Mouse (Mus musculus): ENCODE results near the gene Zfp523. TPM values are rescaled to one million over a fixed set of nuclear protein-coding genes. Genes with fewer than 3 reads are reported as not detected.

The Zfp523 gene
- polyA plus RNA-seq, 1 experiment from 2014 or later, result 26.8 TPM

- ATAC-seq (replicated peaks; ENCODE audit: insufficient number of reproducible peaks, low FRiP score, low TSS enrichment, low read depth), result no peak
- H3K27ac ChIP-seq (replicated peaks; ENCODE audit: low read depth, low read length), result no peak overlapping the region
Observed at GRCm38 (mm10) chr17:28148288-28148687, 28.6 kb upstream of the Zfp523 start.

DNA sequence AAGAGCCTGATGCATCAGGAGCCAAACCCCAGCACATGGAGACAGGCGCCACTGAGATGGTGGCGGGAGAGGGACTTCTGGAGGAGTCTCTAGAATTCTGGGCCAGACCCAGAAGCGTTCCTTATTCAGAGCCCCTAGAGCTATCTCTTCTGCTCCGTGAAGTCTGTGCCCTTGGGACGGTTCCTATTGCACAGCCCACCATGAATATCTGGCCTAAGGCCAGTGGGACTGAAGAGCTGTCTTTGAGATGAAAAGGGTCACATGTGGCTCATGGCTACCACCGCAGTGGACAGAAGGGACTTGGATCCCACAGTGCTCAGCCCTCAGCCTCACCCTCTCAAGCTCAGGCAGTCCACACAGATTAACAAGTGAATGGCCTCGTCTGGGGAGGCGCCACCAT, 27.2 kb upstream of the Zfp523 start:
- no peak for ATAC-seq (replicated peaks; ENCODE audit: insufficient number of reproducible peaks, low FRiP score, low TSS enrichment, low read depth)
- Histone ChIP-seq H3K36me3 (replicated peaks; ENCODE audit: control insufficient read depth, insufficient read depth, low read depth, low read length) (no peaks in the 10 kb centered on the region), H3K9ac (replicated peaks; ENCODE audit: low read length) (no peak overlapping the region), H3K27me3 (ENCODE audit: control insufficient read depth, insufficient read depth, low read length) (no peaks in the 10 kb centered on the region), H3K4me2 (ENCODE audit: low read depth, low read length) (no peak overlapping the region), H3K27ac (replicated peaks; ENCODE audit: low read depth, low read length) (no peak overlapping the region), H3K9me3 (replicated peaks; ENCODE audit: control insufficient read depth, low read length) (no peaks in the 10 kb centered on the region), H3K4me1 (ENCODE audit: control insufficient read depth, insufficient read depth, low read length) (peaks cover 19% of the 10 kb centered on the region), H3K4me3 (ENCODE audit: low read depth, low read length) (no peak overlapping the region)
- WGBS, result 72% methylated on average over 8 of the region's 8 CpGs
- DNase-seq (ENCODE audit: low spot score), result no peak

More at GRCm38 (mm10) chr17:28148288-28148687, 28.6 kb upstream of the Zfp523 start:
- no peak overlapping the region for H3K9ac ChIP-seq (replicated peaks; ENCODE audit: low read length)
- no peak for DNase-seq (ENCODE audit: low spot score)
- no peaks in the 10 kb centered on the region for H3K9me3 ChIP-seq (replicated peaks; ENCODE audit: control insufficient read depth, low read length)
- H3K4me3 ChIP-seq (ENCODE audit: low read depth, low read length), result no peak overlapping the region
- H3K36me3 ChIP-seq (replicated peaks; ENCODE audit: control insufficient read depth, insufficient read depth, low read depth, low read length), result no peaks in the 10 kb centered on the region
- H3K4me1 ChIP-seq (ENCODE audit: control insufficient read depth, insufficient read depth, low read length), result peaks cover 26% of the 10 kb centered on the region
- 0 out of 2 replicates have a peak, but pooled peaks cover 2% of the 10 kb centered on the region for H3K27me3 ChIP-seq (ENCODE audit: control insufficient read depth, insufficient read depth, low read length)
- no peak overlapping the region for H3K4me2 ChIP-seq (ENCODE audit: low read depth, low read length)
- 72% methylated on average over 3 of the region's 3 CpGs for WGBS

DNA sequence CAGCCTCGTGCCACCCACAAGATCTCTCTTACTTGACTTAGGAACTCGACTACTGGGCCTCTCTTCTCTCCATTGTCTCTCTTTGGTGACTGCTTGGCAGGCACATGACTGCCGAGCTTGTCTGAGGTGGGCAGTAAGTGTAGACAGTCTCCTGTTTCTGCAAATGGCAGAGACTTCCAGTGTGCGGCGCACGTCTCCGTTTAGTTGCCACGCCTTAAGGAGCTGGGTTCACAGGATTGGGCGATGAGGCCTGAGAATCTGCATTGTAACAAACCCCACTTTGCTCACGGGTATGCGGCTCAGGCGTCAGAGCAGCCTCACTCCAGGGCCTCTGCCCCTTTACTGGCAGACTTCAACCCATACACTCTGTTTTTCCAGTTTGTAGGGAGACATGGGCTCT, 26.5 kb upstream of the Zfp523 start:
- Histone ChIP-seq H3K9me3 (replicated peaks; ENCODE audit: control insufficient read depth, low read length) (no peaks in the 10 kb centered on the region), H3K27ac (replicated peaks; ENCODE audit: low read depth, low read length) (no peak overlapping the region), H3K4me1 (ENCODE audit: control insufficient read depth, insufficient read depth, low read length) (peaks cover 18% of the 10 kb centered on the region), H3K27me3 (ENCODE audit: control insufficient read depth, insufficient read depth, low read length) (no peaks in the 10 kb centered on the region), H3K4me3 (ENCODE audit: low read depth, low read length) (no peak overlapping the region), H3K4me2 (ENCODE audit: low read depth, low read length) (no peak overlapping the region), H3K36me3 (replicated peaks; ENCODE audit: control insufficient read depth, insufficient read depth, low read depth, low read length) (no peaks in the 10 kb centered on the region), H3K9ac (replicated peaks; ENCODE audit: low read length) (no peak overlapping the region)
- no peak for ATAC-seq (replicated peaks; ENCODE audit: insufficient number of reproducible peaks, low FRiP score, low TSS enrichment, low read depth)
- DNase-seq (ENCODE audit: low spot score), result no peak
- WGBS, result 68% methylated on average over 12 of the region's 12 CpGs

DNA sequence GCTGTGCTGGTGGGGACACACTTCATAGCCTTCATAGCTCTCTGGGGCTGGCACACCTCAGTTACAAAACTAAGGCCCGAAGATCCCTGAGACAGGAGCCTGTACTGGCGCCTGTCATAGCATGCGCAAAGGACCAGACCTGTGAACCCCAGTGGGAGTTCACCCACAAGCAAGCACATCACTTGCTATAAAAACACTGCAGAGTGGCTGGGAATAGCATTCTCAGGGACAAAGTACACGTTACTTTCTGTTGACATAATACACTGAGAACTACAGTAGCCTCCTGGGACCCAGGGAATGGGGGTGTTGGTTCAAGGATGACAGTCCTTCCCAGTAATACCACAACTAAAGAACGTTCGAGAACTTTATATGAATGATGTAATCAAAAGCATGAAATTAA, 23.8 kb upstream of the Zfp523 start:
- H3K27me3 ChIP-seq (ENCODE audit: control insufficient read depth, insufficient read depth, low read length), result no peaks in the 10 kb centered on the region
- H3K9me3 ChIP-seq (replicated peaks; ENCODE audit: control insufficient read depth, low read length), result no peaks in the 10 kb centered on the region
- no peak overlapping the region for H3K9ac ChIP-seq (replicated peaks; ENCODE audit: low read length)
- H3K27ac ChIP-seq (replicated peaks; ENCODE audit: low read depth, low read length), result no peak overlapping the region
- H3K4me1 ChIP-seq (ENCODE audit: control insufficient read depth, insufficient read depth, low read length), result no peaks in the 10 kb centered on the region
- WGBS, result 77% methylated on average over 6 of the region's 6 CpGs
- DNase-seq (ENCODE audit: low spot score) (no peak), ATAC-seq (replicated peaks; ENCODE audit: insufficient number of reproducible peaks, low FRiP score, low TSS enrichment, low read depth) (no peak)
- H3K4me3 ChIP-seq (ENCODE audit: low read depth, low read length), result no peak overlapping the region
- no peak overlapping the region for H3K4me2 ChIP-seq (ENCODE audit: low read depth, low read length)
- H3K36me3 ChIP-seq (replicated peaks; ENCODE audit: control insufficient read depth, insufficient read depth, low read depth, low read length), result no peaks in the 10 kb centered on the region

- ATAC-seq (replicated peaks; ENCODE audit: insufficient number of reproducible peaks, low FRiP score, low TSS enrichment, low read depth) (no peak), DNase-seq (ENCODE audit: low spot score) (no peak)
- Histone ChIP-seq H3K4me1 (ENCODE audit: control insufficient read depth, insufficient read depth, low read length) (peaks cover 5% of the 10 kb centered on the region; the same call in 1 of the 2 replicates), H3K9ac (replicated peaks; ENCODE audit: low read length) (no peak overlapping the region), H3K27ac (replicated peaks; ENCODE audit: low read depth, low read length) (no peak overlapping the region), H3K9me3 (replicated peaks; ENCODE audit: control insufficient read depth, low read length) (no peaks in the 10 kb centered on the region), H3K36me3 (replicated peaks; ENCODE audit: control insufficient read depth, insufficient read depth, low read depth, low read length) (no peaks in the 10 kb centered on the region), H3K27me3 (ENCODE audit: control insufficient read depth, insufficient read depth, low read length) (no peaks in the 10 kb centered on the region), H3K4me3 (ENCODE audit: low read depth, low read length) (no peak overlapping the region), H3K4me2 (ENCODE audit: low read depth, low read length) (no peak overlapping the region)
- WGBS, result 83% methylated on average over 8 of the region's 8 CpGs
Observed at GRCm38 (mm10) chr17:28154970-28155369, 22.0 kb upstream of the Zfp523 start.

DNA sequence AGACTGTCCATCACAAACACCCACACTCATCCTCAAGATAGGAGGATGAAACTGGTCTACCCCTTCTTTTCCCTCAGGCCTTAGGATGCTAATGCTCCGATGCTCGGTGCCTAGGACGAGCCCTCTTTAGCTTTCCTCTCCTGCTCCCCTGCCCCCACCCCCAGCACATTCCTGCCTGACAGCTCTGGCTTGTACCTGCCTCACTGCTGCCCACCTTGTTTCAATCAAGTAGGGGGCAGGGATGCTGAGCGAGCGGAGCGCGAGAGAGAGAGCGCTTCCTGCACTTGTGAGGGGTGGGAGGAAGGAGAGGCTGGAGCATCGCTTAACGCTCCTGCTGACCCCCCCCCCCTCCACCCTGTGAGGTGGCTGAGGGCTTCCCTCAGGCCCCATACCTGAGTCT, 16.6 kb upstream of the Zfp523 start:
- ATAC-seq (replicated peaks; ENCODE audit: insufficient number of reproducible peaks, low FRiP score, low TSS enrichment, low read depth) (no peak; the same call in 1 of the 2 replicates), DNase-seq (ENCODE audit: low spot score) (peak; percentile 74)
- peaks cover 12% of the 10 kb centered on the region for H3K4me1 ChIP-seq (ENCODE audit: control insufficient read depth, insufficient read depth, low read length)
- no peak overlapping the region for H3K4me3 ChIP-seq (ENCODE audit: low read depth, low read length)
- no peak overlapping the region for H3K27ac ChIP-seq (replicated peaks; ENCODE audit: low read depth, low read length)
- H3K9me3 ChIP-seq (replicated peaks; ENCODE audit: control insufficient read depth, low read length), result no peaks in the 10 kb centered on the region
- no peaks in the 10 kb centered on the region; the same call in 1 of the 2 replicates for H3K27me3 ChIP-seq (ENCODE audit: control insufficient read depth, insufficient read depth, low read length)
- H3K9ac ChIP-seq (replicated peaks; ENCODE audit: low read length), result no peak overlapping the region
- H3K36me3 ChIP-seq (replicated peaks; ENCODE audit: control insufficient read depth, insufficient read depth, low read depth, low read length), result peaks cover 3% of the 10 kb centered on the region; the same call in 1 of the 2 replicates
- H3K4me2 ChIP-seq (ENCODE audit: low read depth, low read length), result no peak overlapping the region
- whole genome bisulfite sequencing, result 9% methylated on average over 10 of the region's 10 CpGs

DNA sequence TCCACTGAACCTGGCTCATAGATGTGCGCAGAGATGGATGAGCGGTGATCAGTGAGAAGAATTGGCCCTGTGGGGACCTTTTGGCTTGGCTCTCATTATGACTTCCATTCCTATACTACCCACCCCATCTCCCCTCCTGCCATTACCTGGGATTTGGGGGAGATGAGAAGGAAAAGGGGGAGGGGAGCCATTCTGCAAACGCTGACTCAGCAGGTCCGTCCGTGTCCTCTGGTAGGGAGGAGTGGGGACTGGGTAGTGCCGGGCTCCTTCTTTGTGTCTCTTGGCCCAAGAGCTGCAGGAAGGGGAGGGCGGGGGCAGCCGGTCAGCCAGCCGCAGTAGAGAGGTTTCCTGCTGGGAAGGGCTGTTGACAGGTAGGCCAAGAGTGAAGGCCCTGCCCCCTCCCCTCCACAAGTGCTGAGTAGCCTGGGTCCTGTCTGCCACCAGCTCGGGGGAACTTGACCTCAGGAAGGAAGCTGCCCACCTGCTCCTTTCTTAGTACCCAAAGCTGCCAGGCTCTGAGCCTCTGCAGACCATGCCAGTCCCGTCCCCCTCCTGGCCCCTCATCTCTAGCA, 15.5 kb upstream of the Zfp523 start:
- no peak overlapping the region for H3K4me2 ChIP-seq (ENCODE audit: low read depth, low read length)
- no peak for ATAC-seq (replicated peaks; ENCODE audit: insufficient number of reproducible peaks, low FRiP score, low TSS enrichment, low read depth)

GRCm38 (mm10) chr17:28163666-28164065, 13.3 kb upstream of the Zfp523 start:
- Histone ChIP-seq H3K27me3 (ENCODE audit: control insufficient read depth, insufficient read depth, low read length) (no peaks in the 10 kb centered on the region; the same call in 1 of the 2 replicates), H3K9me3 (replicated peaks; ENCODE audit: control insufficient read depth, low read length) (no peaks in the 10 kb centered on the region), H3K4me3 (ENCODE audit: low read depth, low read length) (no peak overlapping the region), H3K9ac (replicated peaks; ENCODE audit: low read length) (no peak overlapping the region), H3K27ac (replicated peaks; ENCODE audit: low read depth, low read length) (no peak overlapping the region), H3K4me2 (ENCODE audit: low read depth, low read length) (no peak overlapping the region), H3K36me3 (replicated peaks; ENCODE audit: control insufficient read depth, insufficient read depth, low read depth, low read length) (peaks cover 3% of the 10 kb centered on the region; the same call in 1 of the 2 replicates), H3K4me1 (ENCODE audit: control insufficient read depth, insufficient read depth, low read length) (peaks cover 12% of the 10 kb centered on the region)
- ATAC-seq (replicated peaks; ENCODE audit: insufficient number of reproducible peaks, low FRiP score, low TSS enrichment, low read depth), result no peak
- 7% methylated on average over 6 of the region's 6 CpGs for whole genome bisulfite sequencing
- DNase-seq (ENCODE audit: low spot score), result peak; percentile 82

More for the DNA sequence above, 15.5 kb upstream of the Zfp523 start:
- no peaks in the 10 kb centered on the region for H3K9me3 ChIP-seq (replicated peaks; ENCODE audit: control insufficient read depth, low read length)
- H3K27me3 ChIP-seq (ENCODE audit: control insufficient read depth, insufficient read depth, low read length), result no peaks in the 10 kb centered on the region; the same call in 1 of the 2 replicates
- no peak overlapping the region for H3K4me3 ChIP-seq (ENCODE audit: low read depth, low read length)
- H3K9ac ChIP-seq (replicated peaks; ENCODE audit: low read length), result no peak overlapping the region
- H3K36me3 ChIP-seq (replicated peaks; ENCODE audit: control insufficient read depth, insufficient read depth, low read depth, low read length), result peaks cover 3% of the 10 kb centered on the region; the same call in 1 of the 2 replicates
- no peak overlapping the region for H3K27ac ChIP-seq (replicated peaks; ENCODE audit: low read depth, low read length)
- peaks cover 12% of the 10 kb centered on the region for H3K4me1 ChIP-seq (ENCODE audit: control insufficient read depth, insufficient read depth, low read length)
- no peak for DNase-seq (ENCODE audit: low spot score)
- WGBS, result 27% methylated on average over 11 of the region's 11 CpGs

Data from embryonic facial prominence, embryonic 11.5 days (tissue).